Mouse (Mus musculus): ENCODE measurements at regions not wholly inside any gene's neighbourhood (a gene's known extent, or its start where the extent isn't known, plus 50 kb on each side); places are given as distances from the start of the nearest gene placed in this dataset.

- DNase-seq = no peak
Measured at GRCm38 (mm10) chr3:105130228-105130627, 63.6 kb downstream of the 4930564D02Rik start.

- no peak for DNase-seq
Measured at GRCm38 (mm10) chr3:105131053-105131452, 64.4 kb downstream of the 4930564D02Rik start.

GRCm38 (mm10) chr3:105133011-105133410, 66.4 kb downstream of the 4930564D02Rik start:
- DNase-seq = no peak

- DNase-seq = no peak
Measured at GRCm38 (mm10) chr3:105141170-105141971, 74.7 kb downstream of the 4930564D02Rik start.

GRCm38 (mm10) chr3:105142631-105143030, 76.0 kb downstream of the 4930564D02Rik start:
- DNase-seq = no peak

GRCm38 (mm10) chr3:105151475-105152157, 85.0 kb downstream of the 4930564D02Rik start:
- no peak for DNase-seq

- no peak for DNase-seq
Measured at GRCm38 (mm10) chr3:105152158-105152541, 85.5 kb downstream of the 4930564D02Rik start.

- no peak for DNase-seq
Measured at GRCm38 (mm10) chr3:105158376-105158775, 91.7 kb downstream of the 4930564D02Rik start.

GRCm38 (mm10) chr3:105165355-105165754, 98.7 kb downstream of the 4930564D02Rik start:
- peak; percentile 8 to 65 for DNase-seq

- DNase-seq = no peak
Measured at GRCm38 (mm10) chr3:105169117-105169516, 102.5 kb downstream of the 4930564D02Rik start.

GRCm38 (mm10) chr3:105171527-105171926, 104.9 kb downstream of the 4930564D02Rik start:
- no peak for DNase-seq

- DNase-seq = no peak
Measured at GRCm38 (mm10) chr3:105172054-105172453, 105.4 kb downstream of the 4930564D02Rik start.

- no peak for DNase-seq
Measured at GRCm38 (mm10) chr3:105191303-105191702, 124.7 kb downstream of the 4930564D02Rik start.

- no peak for DNase-seq
Measured at GRCm38 (mm10) chr3:105191830-105192229, 125.2 kb downstream of the 4930564D02Rik start.

GRCm38 (mm10) chr3:105200735-105201134, 134.1 kb downstream of the 4930564D02Rik start:
- DNase-seq = no peak

GRCm38 (mm10) chr3:105209164-105209563, 142.5 kb downstream of the 4930564D02Rik start:
- no peak for DNase-seq

GRCm38 (mm10) chr3:105211023-105211422, 144.4 kb downstream of the 4930564D02Rik start:
- DNase-seq = no peak

- no peak for DNase-seq
Measured at GRCm38 (mm10) chr3:105211726-105212125, 145.1 kb downstream of the 4930564D02Rik start.

GRCm38 (mm10) chr3:105214867-105215266, 148.2 kb downstream of the 4930564D02Rik start:
- DNase-seq = no peak

GRCm38 (mm10) chr3:105215729-105216128, 149.1 kb downstream of the 4930564D02Rik start:
- no peak for DNase-seq

- no peak for DNase-seq
Measured at GRCm38 (mm10) chr3:105219630-105220029, 153.0 kb downstream of the 4930564D02Rik start.

GRCm38 (mm10) chr3:105220641-105221040, 154.0 kb downstream of the 4930564D02Rik start:
- no peak for DNase-seq

- DNase-seq = no peak
Measured at GRCm38 (mm10) chr3:105222925-105223324, 156.3 kb downstream of the 4930564D02Rik start.

- DNase-seq = no peak
Measured at GRCm38 (mm10) chr3:105223671-105224070, 157.0 kb downstream of the 4930564D02Rik start.

Data from spleen, adult 18-20 months (tissue).